Mouse (Mus musculus): Measurements from ENCODE around the gene Snapc4.
"Not testable (repeated sequence)": the region's sequence is repeated elsewhere in the genome, so short reads cannot be mapped to it uniquely, and the experiment has no call there.

Gene Snapc4

DNA sequence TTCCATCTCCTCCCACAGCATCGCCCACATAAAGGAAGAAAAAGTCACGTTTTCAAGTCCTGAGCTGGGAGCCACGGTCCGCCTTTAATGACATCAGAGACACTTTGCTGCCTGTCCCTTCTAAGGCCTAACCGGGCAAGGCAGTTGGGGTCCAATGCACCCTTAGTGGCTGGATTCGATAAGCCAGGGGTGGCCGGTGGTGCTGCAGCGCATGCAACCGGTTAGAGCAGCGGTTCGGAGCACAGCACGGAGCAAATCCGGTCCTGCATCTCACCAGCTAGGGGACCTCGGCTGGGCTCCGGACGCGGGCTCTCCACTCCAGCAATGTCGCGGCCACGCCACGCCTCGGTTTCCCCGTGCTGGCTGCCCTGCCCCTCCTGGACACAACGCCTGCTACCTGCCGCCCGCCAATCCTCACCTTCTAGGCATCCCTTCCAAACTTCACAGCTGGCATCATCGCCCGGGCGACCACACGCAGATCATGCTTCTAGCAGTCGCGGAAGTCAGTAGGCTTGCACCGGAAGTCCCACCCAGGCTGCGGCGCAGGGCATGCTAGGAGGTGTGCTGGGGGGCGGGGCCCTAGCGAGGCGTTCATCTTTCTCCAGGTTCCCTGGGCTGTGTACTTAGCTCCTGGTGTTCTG lies at the start of gene Snapc4:
Snapc4 (minus strand) TSS at position 523 of the 641 bp plus-strand sequence.
- DNase-seq, result peak; percentile 88

- DNase-seq, result no peak
Measured at GRCm38 (mm10) chr2:26429851-26430250, 49.4 kb upstream of the Snapc4 start.

- no peak for DNase-seq
Measured at GRCm38 (mm10) chr2:26424541-26424940, 44.1 kb upstream of the Snapc4 start.

DNA sequence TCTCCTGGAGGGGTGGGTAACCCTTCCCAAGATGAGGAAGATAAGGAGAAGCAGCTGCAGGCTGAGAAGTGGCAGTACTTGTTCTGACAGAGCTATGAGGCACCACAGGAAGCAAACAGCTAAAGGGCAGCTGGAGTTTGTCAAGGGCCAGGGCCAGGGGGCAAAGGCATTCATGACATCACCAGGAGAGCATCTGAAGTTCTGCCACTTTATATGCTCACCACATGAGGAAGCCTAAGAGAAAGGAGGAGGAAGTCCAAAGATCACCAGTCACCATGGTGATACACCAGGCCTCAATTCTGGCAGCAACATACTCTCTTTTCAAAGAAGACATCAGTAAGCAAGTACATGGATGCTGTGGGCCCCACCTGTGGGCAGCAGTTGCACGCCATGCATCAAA lies 42.6 kb upstream of the Snapc4 start:
- DNase-seq, result no peak

- DNase-seq, result no peak
Measured at GRCm38 (mm10) chr2:26421969-26422368, 41.5 kb upstream of the Snapc4 start.

DNA sequence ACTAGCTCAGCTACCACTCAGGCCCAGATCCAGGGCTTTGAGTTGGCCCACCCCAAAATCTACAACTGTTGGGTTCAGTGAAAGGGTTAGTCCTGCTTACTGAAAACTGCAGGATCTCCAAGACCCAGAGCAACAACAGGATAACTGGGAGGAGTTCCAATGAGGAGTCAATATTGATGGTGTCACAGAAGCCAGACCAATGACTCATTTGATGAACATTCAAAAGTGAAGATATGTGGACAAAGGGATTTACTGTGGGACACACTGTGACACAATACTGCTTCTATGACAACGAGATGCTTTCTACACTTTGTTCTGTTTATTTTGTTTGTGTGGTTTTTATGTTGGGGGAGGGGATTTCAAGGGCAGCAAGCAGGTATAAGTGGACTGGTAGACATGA lies 37.7 kb upstream of the Snapc4 start:
- DNase-seq, result no peak

DNA sequence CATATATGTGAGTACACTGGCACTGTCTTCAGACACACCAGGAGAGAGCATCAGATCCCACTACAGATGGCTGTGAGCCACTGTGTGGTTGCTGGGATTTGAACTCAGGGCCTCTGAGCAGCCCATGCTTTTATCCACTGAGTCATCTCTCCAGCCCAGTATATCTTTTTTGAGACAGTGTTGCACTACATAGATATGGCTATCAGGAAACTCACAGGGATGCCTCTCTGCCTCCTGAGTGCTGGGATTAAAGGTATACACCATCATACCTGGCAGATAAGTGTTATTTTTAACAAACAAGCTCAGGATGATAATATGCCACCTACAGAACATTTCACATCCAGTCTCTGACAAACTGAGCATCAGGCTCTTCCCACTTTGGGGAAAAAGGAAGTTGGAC lies 36.6 kb upstream of the Snapc4 start:
- no peak for DNase-seq

DNA sequence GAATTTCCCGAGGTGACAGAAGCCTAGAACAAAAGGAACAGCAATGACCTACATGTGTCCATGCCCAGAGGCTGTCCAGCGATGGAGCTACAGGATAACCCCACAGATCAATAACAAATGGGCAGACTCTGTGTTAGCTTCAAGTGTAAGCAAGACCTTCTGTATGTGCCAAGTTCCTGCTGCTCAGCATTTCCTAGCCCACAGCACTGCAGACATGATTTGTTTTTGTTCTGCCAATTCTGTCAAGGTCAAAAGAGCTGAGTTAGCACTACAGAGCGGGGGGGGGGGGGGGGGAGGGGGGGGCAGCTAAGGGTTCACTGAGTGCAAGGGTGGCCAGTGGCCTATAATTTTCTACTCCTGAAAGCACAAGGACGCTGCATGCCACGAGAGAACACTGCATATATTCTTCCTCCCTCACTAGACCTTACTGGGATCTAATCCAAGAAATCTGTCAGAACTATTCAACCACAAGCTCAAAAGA lies 30.5 kb upstream of the Snapc4 start:
- no peak for DNase-seq

DNA sequence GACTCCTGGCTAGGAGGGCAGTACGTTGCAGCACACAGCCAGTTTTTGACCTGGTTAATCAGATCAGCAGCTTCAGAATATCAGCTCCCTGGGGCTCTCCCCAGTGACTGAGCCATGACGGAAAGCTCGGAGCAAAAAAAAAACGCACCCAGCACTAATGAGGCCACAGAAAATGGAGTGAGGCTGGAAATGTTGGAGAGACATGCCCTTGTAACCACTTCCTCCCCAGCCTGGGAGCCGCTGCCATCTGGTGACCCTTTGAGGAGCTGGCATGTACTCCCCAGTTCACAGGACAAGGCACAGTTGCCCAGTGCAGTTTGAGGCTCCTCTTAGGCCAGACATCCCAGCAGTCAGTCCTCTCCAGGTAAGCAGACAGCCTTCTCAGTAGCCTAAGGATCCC lies 29.6 kb upstream of the Snapc4 start:
- DNase-seq, result no peak

- no peak for DNase-seq
Measured at GRCm38 (mm10) chr2:26409362-26409761, 28.9 kb upstream of the Snapc4 start.

DNA sequence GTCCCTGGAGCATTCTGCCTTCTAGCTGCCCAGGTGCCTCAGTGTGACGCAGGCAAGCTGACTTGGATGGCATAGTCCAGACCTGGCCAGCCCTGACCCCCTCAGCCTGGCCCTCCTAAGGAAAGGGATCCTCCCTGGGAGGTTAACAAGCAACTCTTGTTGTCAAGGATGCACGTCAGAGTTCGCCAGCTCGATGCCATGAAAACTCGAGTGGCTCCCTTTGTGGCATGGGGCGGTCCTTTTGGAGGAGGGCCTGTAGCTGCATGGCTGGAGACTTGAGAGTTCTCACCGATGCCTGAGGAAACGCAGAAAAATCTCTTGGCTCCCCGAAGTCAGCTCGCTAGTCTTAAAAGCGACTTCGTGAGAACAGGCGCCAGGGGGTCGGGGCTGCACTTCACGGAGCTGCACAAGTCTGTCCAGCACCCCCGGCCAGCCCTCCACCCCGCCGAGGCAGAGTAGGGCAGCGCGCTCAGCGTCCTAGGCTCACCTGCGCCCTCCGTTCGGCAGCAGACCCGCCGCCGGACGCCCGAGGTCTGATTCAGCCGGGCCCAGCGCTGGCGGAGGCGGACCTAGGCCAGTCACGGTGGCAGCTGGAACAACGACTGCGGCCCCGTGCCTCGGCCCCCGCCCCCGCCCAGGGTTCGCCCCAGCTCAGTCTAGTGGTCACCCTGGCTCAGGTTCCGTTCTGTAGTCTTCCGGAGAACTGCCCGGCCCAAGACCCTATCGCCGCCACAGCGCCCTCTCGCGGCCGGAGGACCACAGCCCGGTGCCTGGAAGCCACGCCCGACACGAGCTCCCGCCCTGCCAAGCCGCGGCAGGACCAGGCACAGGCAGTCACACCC lies 28.3 kb upstream of the Snapc4 start, which contains the start of gene Inpp5e:
Inpp5e (minus strand) TSS at position 689 of the 842 bp plus-strand sequence.
- DNase-seq, result peak; percentile 97

DNA sequence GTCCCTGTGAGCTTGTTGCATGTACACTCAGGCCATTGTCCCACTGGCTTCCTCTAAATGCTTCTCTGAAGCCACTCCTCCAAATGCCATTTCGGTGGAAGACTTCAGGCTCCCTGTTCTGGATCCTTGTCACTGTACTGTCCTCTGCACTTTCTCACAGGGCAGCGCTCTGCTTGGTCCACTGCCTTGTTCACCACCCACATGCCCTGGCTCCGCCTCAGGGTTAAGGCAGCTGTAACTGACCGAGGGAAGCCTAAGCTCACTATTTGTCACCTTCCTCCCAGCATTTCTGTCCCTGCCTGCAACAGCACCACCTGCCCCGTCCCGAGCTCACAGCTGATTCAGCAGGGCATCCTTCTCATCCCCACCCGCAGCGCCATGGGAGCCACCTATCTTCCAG lies 22.9 kb upstream of the Snapc4 start:
- no peak for DNase-seq

DNA sequence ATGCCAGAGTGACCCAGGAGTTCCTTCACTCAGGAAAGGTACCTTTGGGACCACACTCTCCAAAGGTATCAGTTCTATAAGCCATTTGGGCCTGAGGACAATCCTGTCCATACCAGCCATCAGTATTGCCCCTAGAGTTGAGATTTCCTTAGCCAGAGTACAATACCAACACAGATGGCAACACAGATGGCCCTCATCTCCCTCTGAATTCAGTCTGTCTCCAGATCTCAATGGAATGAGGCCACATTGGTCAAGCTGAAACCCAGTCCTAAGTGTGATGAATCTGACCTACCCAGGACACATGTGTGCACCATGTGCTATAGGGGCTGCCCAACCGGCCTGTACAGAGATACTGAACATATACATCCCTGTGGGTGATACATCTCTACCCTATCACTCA lies 21.8 kb upstream of the Snapc4 start:
- DNase-seq, result no peak

GRCm38 (mm10) chr2:26401023-26401422 lies 20.6 kb upstream of the Snapc4 start:
- DNase-seq, result peak; percentile 39

DNA sequence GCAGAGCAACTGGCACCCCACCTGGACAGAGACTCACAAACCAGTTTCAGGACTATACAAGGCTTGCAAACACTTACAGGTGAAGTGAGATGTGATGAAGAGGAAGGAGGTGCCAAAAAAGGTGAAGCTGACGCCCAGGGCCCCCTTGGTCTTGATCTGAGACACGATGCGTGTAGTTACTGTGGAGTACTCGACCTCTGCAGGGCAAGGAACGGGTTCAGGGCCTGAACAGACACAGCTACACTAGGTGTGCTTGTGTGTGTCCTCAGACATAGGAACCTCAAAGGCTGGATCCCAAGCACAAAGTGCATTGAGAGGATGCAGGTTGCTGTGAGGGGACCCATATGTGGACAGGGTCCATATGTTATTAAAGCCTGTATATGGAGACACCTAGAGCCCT lies 19.8 kb upstream of the Snapc4 start:
- DNase-seq, result no peak

DNA sequence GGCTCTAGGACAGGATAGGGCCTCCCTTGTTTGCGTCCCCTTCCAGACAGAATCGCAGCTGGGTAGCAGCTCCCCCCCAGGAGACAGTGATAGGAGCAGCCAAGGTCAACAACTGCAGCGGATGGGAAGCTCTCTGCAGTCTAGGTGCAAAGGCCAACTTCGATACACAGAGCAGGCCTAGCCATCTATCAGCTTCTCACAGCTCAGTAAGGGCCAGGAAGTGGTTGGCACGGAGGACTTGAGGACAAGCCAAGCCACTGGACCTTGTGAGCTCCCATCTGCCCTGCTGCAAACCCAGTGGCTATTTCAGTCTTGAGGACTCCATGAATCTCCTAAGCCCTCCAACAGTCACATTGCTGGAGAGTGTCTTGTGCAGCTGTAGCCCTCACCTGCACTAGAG lies 19.2 kb upstream of the Snapc4 start:
- no peak for DNase-seq

DNA sequence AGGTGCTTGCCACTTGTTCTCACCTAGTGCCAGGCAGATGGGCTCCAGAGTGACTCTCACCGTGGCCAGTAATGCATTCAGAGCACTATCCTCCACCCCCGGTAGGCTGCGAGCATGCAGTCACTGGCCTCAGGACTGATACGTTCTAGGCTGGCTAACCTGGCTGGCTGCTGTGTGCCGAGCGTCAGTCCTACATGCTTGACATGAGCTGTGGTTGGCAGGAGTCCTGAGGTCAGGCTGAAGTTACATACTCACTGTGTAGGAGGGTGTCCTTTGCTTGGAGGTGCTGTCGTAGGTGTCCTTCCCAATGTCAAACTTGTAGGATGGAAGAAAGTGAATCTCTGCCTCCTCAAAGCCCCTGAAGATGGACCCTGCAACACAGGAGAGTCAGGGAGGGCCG lies 18.5 kb upstream of the Snapc4 start:
- DNase-seq, result no peak

GRCm38 (mm10) chr2:26391617-26392016 lies 11.2 kb upstream of the Snapc4 start:
- no peak for DNase-seq

- DNase-seq, result no peak
Measured at GRCm38 (mm10) chr2:26390954-26391353, 10.5 kb upstream of the Snapc4 start.

DNA sequence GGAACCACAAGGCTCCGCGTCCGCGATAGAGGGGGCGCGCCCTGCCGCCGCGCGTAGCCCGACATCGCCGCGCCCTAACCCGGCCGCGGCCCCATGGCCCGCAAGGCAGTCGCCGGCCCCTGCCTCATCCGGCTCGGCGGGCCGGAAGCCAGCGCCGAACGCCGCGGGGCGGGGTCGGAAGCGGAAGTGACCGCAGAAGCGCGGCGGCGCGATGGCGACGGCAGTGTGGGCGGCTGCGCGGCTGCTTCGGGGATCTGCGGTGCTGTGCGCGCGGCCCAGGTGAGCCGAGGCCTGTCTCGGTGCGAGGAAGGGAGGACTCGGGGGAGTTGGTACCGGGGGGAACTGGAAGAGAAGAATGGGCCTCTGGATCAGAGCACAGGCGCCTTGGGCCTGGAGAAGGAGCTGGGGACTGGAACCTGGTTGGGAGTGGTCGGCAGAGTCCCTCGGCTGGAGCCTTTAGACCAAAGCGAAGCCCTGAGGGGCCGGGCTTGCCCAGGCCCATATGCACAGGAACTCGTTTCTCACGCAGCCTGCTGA lies 8.8 kb upstream of the Snapc4 start, which contains the start of the genes Entr1 and Pmpca:
Entr1 (minus strand) TSS at position 163 of the 537 bp plus-strand sequence.
Pmpca (plus strand) TSS at position 186 of the 537 bp plus-strand sequence.
- DNase-seq, result peak; percentile 87

- DNase-seq, result no peak
Measured at GRCm38 (mm10) chr2:26388682-26389153, 8.3 kb upstream of the Snapc4 start.

DNA sequence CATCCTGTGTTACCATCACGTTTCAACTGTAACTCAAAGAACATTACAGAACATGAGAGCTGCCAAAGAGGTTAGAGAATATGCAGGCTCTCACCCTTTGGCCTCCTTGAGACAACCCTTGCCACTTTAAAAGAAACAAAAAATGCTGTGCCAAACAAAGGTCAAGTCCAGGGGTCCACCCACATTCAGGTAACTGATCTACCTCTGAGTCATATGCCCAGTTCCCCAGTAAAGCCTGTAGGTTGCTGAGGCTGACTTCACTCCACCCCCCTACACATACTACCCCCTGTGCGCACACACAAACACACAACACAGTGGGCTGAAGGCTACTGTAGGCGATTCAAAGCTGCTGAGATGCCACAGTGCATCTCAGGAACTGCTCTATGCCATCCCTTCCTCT lies 7.3 kb upstream of the Snapc4 start:
- DNase-seq, result no peak

- DNase-seq, result not testable (repeated sequence)
Measured at GRCm38 (mm10) chr2:26380871-26381270, 418 bp upstream of the Snapc4 start.

DNA sequence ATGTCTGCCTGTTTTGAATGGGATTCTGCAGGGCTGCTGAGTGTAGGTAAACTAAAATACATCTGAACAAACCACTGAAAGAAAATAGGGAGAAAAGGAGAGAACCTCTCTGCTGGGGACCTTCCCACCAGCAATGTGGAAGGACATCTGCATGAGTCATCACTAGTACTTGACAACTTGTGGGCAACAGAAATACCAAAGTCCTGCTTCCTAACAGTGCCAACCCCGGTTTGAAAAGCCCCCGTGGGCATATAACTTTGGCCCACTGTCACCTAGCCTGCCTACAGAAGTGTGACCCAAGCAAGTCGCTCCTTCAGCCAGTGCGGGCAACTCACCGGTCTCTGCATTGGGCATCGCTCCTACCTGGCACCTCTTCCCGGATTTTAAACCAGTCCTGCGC lies 8.1 kb downstream of the Snapc4 start:
- DNase-seq, result no peak

All from liver (tissue).